Mouse (Mus musculus) ES-E14 (cell line): ENCODE measurements at regions not wholly inside any gene's neighbourhood (a gene's known extent, or its start where the extent isn't known, plus 50 kb on each side); places are given as distances from the start of the nearest gene placed in this dataset.

ENCODE experiments used
- CHD2 ChIP-seq: IDR thresholded peaks from 2 replicates; pipeline ENCODE4 v1.6.1; 2014; ENCODE audit warnings: mild to moderate bottlenecking, low read depth, low read length, inconsistent platforms
- HCFC1 ChIP-seq: IDR thresholded peaks from 2 replicates; pipeline ENCODE4 v1.6.1; 2012; ENCODE audit warnings: low read length, inconsistent platforms, borderline replicate concordance; ENCODE audit not compliant: insufficient read depth
- MAFK ChIP-seq: IDR thresholded peaks from 2 replicates; pipeline ENCODE4 v1.6.1; 2014; ENCODE audit warnings: mild to moderate bottlenecking, low read depth, low read length, inconsistent platforms; ENCODE audit not compliant: insufficient read depth
- ZC3H11A ChIP-seq: IDR thresholded peaks from 2 replicates; pipeline ENCODE4 v1.6.1; 2012; ENCODE audit warnings: low read depth, mild to moderate bottlenecking, inconsistent platforms, low read length, borderline replicate concordance

DNA sequence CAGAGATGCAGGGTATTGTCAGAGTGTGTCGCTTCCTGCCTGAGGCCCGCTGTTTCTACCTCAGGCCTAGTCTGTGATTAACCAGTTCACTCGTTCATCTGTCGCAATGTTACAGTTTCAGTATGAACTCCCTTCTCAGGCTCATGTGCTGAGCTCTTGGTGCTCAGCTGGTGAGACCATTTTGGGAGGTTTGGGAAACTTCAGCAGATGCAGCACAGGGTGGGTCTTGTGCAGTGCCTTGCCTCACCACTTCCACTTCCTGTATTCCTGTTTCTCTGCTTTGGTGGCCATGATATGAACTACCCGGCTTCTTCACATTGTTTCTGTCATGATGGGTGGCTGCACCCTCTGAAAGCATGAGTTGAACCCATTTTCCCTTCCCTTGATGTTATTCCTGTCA is 169.3 kb upstream of the Gadl1 start:
- TF ChIP-seq CHD2 (no peak), ZC3H11A (no peak), MAFK (no peak), HCFC1 (no peak)
